Mouse (Mus musculus): ENCODE data around the gene Pias1.

The Pias1 gene

DNA sequence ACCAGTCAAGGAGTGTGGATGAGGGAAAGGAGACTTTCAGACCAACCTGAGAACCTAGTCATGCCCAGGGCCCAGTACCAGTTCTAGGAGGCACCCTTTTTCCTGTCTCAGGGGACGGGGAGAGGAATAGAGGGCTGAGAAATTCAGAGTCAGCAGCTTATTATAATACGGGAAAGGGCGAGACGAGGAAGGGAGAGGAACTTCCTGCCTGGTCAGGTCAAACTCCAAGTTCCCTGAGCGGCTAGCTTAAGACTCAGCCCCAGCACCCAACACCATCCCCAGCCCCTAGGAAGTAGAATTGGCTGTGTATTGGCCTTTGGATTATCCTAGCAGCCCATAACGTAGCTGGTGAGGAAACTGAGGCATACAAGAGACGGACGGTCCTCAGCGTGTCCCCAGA is 130.5 kb downstream of the Pias1 start:
- no peak for DNase-seq (ENCODE audit: low spot score)

DNA sequence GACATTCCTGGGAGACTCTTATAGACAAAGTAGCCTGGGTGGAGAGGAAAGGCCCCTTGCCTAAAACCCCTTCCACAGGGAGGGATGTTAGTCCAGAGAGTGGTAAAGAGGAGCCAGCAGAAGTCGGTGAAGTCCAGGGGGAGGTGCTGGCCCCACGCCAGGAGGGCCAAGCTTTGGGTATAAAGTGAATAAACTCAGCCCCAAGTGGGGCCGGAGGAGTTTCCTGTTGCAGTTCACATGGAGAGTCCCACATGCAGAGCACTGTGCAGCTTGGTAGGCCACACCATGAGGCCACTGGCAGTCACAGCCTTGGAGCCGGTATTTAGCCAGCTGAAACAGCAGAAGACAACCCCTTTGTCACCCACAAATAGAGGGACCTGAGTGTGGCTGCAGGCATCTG is 133.2 kb downstream of the Pias1 start:
- no peak for DNase-seq (ENCODE audit: low spot score)

DNA sequence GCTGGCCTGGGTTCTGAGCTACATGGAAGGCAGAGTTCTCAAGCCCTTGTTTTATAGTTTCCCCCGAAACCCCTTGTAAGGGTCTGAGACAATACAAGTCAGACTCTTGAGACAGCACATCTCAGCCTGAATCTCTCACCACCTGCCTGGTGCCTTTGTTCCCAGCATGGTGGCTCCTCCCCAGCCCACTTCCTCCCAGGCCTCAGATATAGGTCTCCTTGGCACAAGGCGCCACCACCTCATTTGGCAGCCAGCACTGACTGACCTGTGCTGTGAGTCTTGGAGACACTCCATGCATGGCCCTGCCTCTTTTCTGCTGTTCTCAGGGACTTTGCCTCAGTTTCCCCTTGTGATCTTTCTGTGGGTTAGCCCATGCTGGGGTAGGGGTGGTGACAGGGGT is 136.2 kb downstream of the Pias1 start:
- DNase-seq (ENCODE audit: low spot score): no peak

DNA sequence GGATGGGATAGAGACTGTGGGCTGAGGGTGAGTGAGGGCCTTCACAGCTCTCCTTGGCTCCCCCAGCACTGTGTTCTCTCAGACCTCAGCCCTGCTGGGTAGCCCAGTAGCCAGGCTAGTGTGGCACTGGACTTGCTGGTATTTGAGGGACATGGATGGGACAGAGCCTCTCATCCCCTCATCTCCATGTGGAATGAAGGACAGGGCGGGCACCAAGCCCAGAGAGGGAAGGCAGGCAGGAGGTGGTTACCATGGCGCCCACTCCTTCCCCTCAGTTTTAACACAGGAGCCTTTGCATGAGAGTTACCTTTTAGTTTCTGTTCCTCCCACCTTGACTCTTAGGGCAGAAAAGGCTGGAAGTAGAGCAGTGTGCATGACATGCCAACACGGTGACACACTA is 139.1 kb downstream of the Pias1 start:
- no peak for DNase-seq (ENCODE audit: low spot score)

DNA sequence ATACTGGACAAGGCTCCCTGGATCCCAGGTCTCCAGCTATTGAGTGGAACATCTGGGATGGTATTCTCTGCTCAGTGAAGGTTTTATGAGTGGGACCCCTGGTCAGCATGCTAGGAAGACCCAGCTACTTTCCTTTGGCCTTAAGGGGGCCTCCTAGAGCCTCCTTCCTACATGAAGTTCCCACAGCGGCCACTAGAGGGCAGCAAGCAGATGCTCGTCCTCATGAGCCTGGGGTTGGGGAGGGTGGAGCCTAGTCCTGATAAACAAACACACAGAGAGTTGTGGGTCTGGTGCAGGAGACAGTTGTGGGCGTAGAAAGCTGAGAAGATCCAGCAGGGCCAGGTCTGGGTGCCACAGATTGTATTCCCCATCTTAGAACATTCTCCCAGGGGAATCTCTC is 140.0 kb downstream of the Pias1 start:
- peak; percentile 73 for DNase-seq (ENCODE audit: low spot score)

DNA sequence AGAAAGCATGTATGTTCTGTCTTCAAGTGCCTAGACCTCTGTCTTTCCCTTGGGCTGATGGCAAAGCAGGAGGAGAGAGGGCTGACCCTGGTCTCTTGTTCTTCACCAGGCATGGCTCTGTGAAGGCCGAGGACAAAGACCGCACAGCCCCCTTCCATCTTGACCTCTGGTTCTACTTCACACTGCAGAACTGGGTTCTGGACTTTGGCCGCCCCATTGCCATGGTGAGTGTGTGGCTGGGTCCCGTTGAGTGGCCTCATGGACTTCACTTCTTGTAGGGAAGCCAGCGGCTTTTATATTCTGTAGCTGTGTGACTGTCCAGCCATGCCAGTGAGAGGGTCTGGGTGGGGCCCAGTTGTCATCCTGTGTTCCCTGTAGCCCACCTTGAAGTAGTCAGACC is 143.3 kb downstream of the Pias1 start:
- DNase-seq (ENCODE audit: low spot score): peak; percentile 2

DNA sequence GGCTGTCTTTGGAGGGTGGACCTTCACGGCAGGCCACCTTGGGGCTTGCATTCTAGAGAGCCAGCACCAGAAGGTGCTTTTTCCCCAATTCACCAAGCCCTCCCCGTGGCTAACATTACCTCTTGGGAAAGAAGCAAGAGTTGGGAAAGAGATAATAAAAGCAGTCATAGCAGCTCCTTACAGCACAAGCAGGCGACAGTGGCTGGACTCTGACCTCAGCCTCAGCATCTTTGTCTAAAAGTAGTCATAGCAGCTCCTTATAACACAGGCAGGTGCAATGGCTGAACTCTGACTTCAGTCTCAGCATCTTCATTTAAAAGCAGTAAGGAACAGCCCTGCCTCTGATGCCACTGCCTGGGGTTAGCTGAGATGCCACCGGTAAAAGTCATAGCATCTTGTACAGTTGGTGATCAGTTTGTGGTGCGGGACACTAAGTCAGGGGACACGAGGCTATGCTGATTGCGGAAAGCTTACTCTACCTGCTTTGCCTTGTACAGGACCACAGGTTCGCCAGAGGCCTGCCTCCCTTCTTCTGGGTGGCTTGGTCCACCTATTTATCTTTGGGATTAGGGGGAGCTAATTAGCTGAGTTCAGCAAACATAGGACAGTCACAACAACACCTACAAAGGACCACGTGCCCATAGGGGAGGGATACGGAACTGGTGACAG is 144.2 kb downstream of the Pias1 start:
- DNase-seq (ENCODE audit: low spot score): peak; percentile 2

DNA sequence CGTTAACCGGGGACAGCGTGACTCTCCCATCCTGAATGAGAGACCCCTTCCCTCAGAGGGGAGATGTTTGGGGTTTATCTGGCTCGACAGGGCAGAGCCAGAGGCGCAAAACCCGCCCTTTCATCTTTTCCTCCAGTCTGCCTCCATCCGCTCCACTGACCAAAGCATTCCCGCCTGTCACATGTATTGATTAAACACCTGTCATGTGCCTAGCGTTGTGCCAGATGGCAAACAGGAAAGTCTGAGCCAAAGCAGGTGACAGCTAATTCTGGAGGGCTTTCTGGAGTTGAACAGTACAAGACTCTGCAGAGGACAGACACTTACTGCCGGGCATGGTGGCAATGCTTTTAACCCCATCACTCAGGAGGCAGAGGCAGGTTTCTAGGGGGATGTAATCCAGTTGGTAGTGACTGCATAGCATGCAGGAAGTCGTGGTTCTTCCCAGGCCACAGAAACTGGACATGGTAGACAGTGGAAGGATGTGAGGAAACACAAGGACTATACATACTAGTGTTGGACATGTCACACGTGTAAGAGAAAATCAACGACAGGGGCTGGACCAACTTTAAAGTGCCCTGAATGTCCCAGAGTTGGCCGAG is 148.5 kb downstream of the Pias1 start:
- DNase-seq (ENCODE audit: low spot score): no peak

DNA sequence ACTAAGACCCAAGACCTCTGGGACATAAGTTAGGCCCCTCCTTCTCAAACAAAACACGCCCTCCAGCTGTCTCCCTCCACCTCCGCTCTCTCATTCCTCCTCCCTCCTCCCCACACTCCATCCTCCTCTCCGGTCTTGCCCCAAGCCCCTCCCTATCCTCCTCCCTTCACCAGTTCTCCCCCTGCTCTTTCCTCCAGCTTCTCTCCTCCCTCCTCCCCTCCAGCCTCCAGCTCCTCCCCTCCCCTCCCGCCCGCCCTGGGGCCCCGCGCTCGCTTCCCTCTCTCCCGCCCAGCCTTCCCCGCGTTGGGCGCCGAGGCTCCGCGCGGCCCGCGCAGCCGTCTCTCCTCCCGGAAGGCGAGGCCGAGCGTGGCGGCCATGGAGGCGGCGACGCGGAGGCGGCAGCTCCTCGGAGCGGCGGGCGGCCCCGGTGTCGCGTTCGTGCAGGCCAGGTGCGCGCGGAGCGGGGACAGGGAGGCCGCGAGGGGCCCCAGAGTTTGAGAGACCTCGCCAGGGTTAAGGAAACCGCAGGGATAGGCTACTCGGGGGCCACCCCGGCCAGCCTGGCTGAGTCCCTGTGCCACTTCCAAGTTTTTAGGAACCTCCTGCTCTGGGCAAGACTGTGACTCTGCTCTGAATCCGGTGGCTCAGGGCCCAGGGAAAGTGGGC is 149.1 kb downstream of the Pias1 start, which contains the start of gene Cln6:
Gene Cln6 (plus strand): TSS at position 280 of the 666 bp plus-strand sequence.
- peak; percentile 83 for DNase-seq (ENCODE audit: low spot score)

DNA sequence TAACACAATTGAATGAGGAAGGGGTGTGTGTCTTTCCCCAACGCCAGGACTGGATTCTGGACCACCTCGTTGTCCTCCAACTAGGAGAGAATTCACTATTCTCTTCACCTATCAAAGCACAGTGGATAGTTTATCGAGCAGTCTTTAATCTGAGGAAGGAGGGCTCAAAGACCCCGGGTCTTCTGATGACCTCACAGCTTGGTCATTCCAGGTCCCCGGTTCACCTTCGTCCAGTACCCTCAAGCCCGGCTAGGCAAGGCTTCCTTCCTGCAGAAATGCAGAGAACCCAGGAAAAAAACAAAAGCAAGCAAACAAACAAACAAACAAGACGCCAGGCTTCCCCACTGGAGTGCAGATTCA is 149.6 kb downstream of the Pias1 start:
- no peak for DNase-seq (ENCODE audit: low spot score)

DNA sequence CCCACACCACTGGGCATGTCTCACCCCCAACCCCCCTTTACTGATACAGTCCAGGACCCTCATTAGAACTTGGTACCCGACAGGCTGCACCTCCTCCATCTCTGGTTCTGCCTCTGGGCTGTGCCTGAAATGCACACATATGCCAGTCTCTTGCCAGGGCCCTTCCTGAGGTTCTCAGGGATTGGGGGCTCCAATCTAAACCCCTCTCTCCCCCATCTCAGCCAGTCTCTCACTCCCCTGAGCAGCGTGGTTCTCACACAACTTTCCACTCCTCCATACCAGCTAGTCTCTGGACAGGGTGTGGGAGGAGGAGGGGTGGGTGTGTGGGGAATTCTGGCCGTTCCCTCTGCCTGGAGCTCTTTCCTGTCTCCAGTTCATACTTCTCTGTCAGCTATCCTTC is 150.1 kb downstream of the Pias1 start:
- no peak for DNase-seq (ENCODE audit: low spot score)

DNA sequence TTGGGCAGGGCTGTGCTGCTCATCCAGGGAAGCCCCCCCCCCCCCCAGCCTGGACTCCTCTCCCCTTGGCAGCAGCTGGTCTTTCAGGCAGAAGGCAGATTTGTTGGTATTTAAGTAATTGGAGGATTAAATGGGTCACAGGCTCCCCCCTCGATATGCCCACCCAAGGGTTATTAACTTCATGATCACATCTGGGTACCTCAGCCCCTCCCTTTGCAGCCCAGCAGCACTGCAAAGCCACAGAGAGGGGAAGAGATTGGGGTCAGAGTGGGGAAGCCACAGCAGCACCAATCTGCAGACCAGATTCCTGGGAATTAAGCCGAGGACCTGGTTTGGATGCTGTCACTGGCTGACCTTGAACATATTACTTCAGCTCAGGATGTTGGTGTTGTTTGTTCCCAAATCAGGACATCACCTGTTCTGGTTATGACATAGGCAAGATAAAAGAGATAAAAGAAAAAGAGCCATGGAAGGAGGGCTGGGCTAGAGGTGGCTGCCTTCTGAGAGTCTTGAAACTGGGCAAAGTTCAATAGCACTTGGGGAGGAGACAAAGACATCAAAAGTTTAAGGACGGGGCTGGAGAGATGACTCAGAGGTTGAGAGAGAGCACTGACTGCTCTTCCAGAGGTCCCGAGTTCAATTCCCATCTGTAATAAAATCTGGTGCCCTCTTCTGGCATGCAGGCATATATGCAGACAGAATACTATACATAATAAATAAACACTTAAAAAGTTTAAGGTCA is 151.8 kb downstream of the Pias1 start:
- no peak for DNase-seq (ENCODE audit: low spot score)

DNA sequence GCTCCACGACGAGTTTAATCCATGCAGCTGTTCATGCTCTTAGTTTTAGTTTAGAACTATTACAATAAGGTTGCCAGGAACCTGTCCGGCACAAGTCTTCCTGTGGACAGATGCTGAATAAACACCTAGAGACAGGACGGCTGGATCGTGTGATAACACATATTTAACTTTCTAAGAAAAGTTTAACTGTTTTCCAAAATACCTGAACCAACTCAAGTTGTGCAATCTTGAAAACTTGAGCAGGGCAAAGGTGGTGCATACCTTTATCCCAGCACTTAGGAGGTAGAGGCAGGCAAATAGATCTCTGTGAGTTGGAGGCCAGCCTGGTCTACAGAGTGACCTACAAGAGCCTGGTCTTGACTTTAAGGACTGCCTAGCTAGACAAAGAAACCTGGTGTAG is 152.8 kb downstream of the Pias1 start:
- no peak for DNase-seq (ENCODE audit: low spot score)

DNA sequence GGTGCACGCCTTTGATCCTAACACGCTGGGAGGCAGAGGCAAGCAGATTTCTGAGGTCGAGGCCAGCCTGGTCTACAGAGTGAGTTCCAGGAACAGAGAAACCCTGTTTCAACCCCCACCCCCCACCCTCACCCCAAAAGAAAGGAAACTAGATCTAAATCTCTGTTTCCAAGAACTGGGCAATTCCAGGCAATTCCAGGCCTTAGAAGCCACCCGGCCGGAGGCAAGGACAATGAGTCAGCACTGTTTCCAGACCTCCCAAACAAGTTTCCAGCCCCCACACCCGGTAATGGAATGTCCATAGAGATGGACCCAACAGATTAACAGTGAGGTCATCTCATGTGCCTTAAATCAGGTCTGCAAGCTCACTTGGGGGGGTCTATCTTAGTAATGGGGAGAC is 157.8 kb downstream of the Pias1 start:
- DNase-seq (ENCODE audit: low spot score): no peak

DNA sequence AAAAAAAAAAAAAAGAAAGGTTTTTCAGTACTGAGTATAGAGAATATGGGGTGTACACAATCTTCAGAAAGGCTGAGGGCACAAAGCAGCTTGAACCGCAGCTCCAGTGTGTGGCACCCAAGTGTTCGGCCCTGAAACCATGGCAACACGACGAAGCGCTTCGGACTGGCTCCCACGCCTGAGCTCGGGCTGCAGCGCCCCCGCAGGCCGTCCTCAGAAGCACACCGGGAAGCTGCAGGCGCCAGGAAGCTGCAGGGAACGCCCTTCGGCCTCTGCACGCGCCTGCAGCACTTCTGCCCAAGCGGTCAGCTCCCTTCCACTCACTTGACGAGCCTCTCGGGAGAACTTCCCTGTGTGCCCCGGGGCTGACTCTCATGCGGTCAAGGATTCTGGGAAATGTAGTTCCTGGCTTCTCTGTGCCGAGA is 159.1 kb downstream of the Pias1 start:
- DNase-seq (ENCODE audit: low spot score): peak; percentile 95
